Mouse (Mus musculus): Measurements from ENCODE around the gene Nudt16.

DNA sequence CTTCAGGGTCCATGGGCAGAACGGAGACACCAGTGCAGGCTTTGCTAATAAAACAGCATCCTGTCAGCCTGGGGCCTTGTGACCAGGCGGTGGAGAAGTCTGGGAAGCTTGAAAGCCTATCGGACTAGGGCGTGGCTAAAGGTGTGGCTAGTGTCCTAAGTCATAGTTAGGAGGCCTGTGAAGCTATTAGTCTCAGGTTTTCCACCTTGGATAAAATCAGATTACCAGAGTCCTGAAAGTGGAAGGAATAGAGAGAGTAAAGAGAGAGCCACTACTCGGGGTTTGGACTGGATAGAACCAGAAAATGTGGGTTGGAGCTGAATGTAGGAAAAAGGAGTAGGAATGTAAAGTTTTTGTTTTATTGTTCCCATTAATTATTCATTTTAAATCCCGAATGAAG, 13.4 kb upstream of the Nudt16 start, which contains the start of gene 1700080E11Rik:
- TF ChIP-seq CTCF (IDR thresholded peaks at IDR 0.05; ENCODE audit: low read depth) (no peak), EP300 (IDR thresholded peaks at IDR 0.05; ENCODE audit: low read depth) (no peak)
